ENCODE assay signal across 18 mouse cellular contexts in the genomic region with DNA sequence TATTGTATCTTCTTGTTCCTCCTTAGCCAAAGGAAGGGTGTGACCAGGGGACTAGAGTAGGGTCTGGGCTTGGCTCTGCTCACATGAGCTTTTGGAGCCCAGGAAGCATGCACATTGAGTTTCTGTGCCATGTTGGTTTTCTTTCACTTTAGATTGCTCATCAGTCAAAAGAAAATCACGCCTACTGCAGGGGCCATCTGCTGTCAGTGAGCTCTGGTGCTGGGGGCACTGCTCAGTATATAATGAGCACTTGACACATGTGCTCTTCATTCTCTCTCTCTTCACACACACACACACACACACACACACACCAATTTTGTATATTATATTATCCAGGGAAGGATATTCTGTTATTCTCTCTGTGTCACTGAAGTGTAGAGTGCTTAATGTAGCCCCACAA.
"Had no signal": no experiment of that assay in that cellular context is flagged by ENCODE, and none has a peak within 500 bp of the region (broad histone marks: within the 10 kb centered on the region; RNA-seq: fewer than 3 reads in every experiment).

No protein-coding gene starts in this region.

- H3K27me3 ChIP-seq: midbrain, embryonic 12.5 days; neural tube, embryonic 13.5 days; neural tube, embryonic 15.5 days had no signal

- DNase-seq: lung, embryonic 14.5 days; lung, postnatal 10 days; lung, postnatal 4 days; midbrain, embryonic 14.5 days; retina, postnatal 1 day; right cerebral cortex, adult 18-20 months; right cerebral cortex, postnatal 25 days; right cerebral cortex, postnatal 4 days; spleen, adult 18-20 months; thymus, adult 18-20 months; thymus, postnatal 14 days; thymus, postnatal 36 days had no signal

- H3K4me2 ChIP-seq: lung, embryonic 14.5 days; midbrain, embryonic 12.5 days; neural tube, embryonic 13.5 days; neural tube, embryonic 15.5 days had no signal

- H3K4me3 ChIP-seq: midbrain, embryonic 10.5 days; midbrain, embryonic 12.5 days; myocyte; neural tube, embryonic 13.5 days; neural tube, embryonic 15.5 days had no signal

- H3K27ac ChIP-seq: midbrain, embryonic 10.5 days; midbrain, embryonic 12.5 days; neural tube, embryonic 13.5 days; neural tube, embryonic 15.5 days had no signal

- H3K9me3 ChIP-seq: neural tube, embryonic 13.5 days; neural tube, embryonic 15.5 days had no signal

- H3K36me3 ChIP-seq: midbrain, embryonic 12.5 days; neural tube, embryonic 13.5 days; neural tube, embryonic 15.5 days had no signal

- H3K9ac ChIP-seq: lung, embryonic 14.5 days; midbrain, embryonic 12.5 days; neural tube, embryonic 13.5 days; neural tube, embryonic 15.5 days had no signal

- H3K4me1 ChIP-seq: midbrain, embryonic 10.5 days; midbrain, embryonic 12.5 days; neural tube, embryonic 15.5 days had no signal

- ATAC-seq: midbrain, embryonic 16.5 days had no signal
